ENCODE assay signal across 16 mouse cellular contexts in genomic region chr7:122347433-122347832, GRCm38 (mm10). TPM values are rescaled to one million over a fixed set of nuclear protein-coding genes. Genes with fewer than 3 reads are reported as not detected.
DNase-seq lines count a peak whose midpoint lies in the region; ATAC-seq and TF ChIP-seq lines count a peak whose summit lies in the region.
"Had no signal": no experiment of that assay in that cellular context is flagged by ENCODE, and none has a peak within 500 bp of the region (broad histone marks: within the 10 kb centered on the region; RNA-seq: fewer than 3 reads in every experiment).

No protein-coding gene starts in this region.

- H3K4me2 ChIP-seq in forebrain, embryonic 12.5 days, result no peak overlapping the region
- no peak overlapping the region for H3K4me2 ChIP-seq in midbrain, embryonic 13.5 days (replicated peaks)
- H3K4me2 ChIP-seq: hindbrain, embryonic 14.5 days; intestine, embryonic 15.5 days; liver, embryonic 15.5 days had no signal

- intact Hi-C loops in left cerebral cortex, adult 2 months (cut with DNase I), result no loop called here
- intact Hi-C loops in left cerebral cortex, postnatal 10 days (cut with DNase I), result no loop called here

- no peak overlapping the region for H3K27ac ChIP-seq in forebrain, embryonic 12.5 days
- no peak overlapping the region for H3K27ac ChIP-seq in forebrain, embryonic 10.5 days
- H3K27ac ChIP-seq in left cerebral cortex, adult 2 months, result peak overlapping the region; percentile 74
- H3K27ac ChIP-seq in midbrain, embryonic 13.5 days, result no peak overlapping the region
- H3K27ac ChIP-seq: hindbrain, embryonic 14.5 days; intestine, embryonic 15.5 days; liver, embryonic 15.5 days had no signal

- no peak for TF ChIP-seq CTCF in left cerebral cortex, adult 2 months (IDR thresholded peaks at IDR 0.05)

- H3K9me3 ChIP-seq in forebrain, embryonic 12.5 days, result no peaks in the 10 kb centered on the region
- no peaks in the 10 kb centered on the region for H3K9me3 ChIP-seq in forebrain, embryonic 10.5 days
- no peaks in the 10 kb centered on the region for H3K9me3 ChIP-seq in midbrain, embryonic 13.5 days
- H3K9me3 ChIP-seq: intestine, embryonic 15.5 days; liver, embryonic 15.5 days had no signal

- H3K4me1 ChIP-seq in forebrain, embryonic 12.5 days, result peaks cover 6% of the 10 kb centered on the region
- peaks cover 10% of the 10 kb centered on the region for H3K4me1 ChIP-seq in forebrain, embryonic 10.5 days
- H3K4me1 ChIP-seq in midbrain, embryonic 13.5 days (replicated peaks), result peaks cover 15% of the 10 kb centered on the region
- H3K4me1 ChIP-seq: intestine, embryonic 15.5 days; liver, embryonic 15.5 days had no signal

- H3K27me3 ChIP-seq in forebrain, embryonic 12.5 days, result no peaks in the 10 kb centered on the region
- no peaks in the 10 kb centered on the region for H3K27me3 ChIP-seq in forebrain, embryonic 10.5 days (ENCODE audit: poor library complexity, severe bottlenecking)
- H3K27me3 ChIP-seq in midbrain, embryonic 13.5 days, result no peaks in the 10 kb centered on the region
- H3K27me3 ChIP-seq: intestine, embryonic 15.5 days; liver, embryonic 15.5 days had no signal

- WGBS in forebrain, embryonic 12.5 days, result 88% methylated on average over 3 of the region's 3 CpGs
- 74% methylated on average over 3 of the region's 3 CpGs for WGBS in forebrain, embryonic 10.5 days
- 87% methylated on average over 3 of the region's 3 CpGs for WGBS in midbrain, embryonic 13.5 days

- no peaks in the 10 kb centered on the region for H3K36me3 ChIP-seq in forebrain, embryonic 12.5 days (replicated peaks)
- no peaks in the 10 kb centered on the region for H3K36me3 ChIP-seq in forebrain, embryonic 10.5 days (replicated peaks)
- H3K36me3 ChIP-seq in midbrain, embryonic 13.5 days, result no peaks in the 10 kb centered on the region
- H3K36me3 ChIP-seq: intestine, embryonic 15.5 days; liver, embryonic 15.5 days had no signal

- H3K4me3 ChIP-seq in forebrain, embryonic 12.5 days (replicated peaks), result no peak overlapping the region
- H3K4me3 ChIP-seq in forebrain, embryonic 10.5 days, result no peak overlapping the region
- no peak overlapping the region for H3K4me3 ChIP-seq in left cerebral cortex, adult 2 months
- H3K4me3 ChIP-seq in midbrain, embryonic 13.5 days (replicated peaks), result no peak overlapping the region
- H3K4me3 ChIP-seq: intestine, embryonic 15.5 days; liver, embryonic 15.5 days had no signal

- no peak for DNase-seq in forebrain, embryonic 10.5 days (ENCODE audit: extremely low spot score, low spot score)
- no peak for DNase-seq in left cerebral cortex, adult 2 months (ENCODE audit: extremely low spot score in 1 of 2, low spot score in 2 of 2)
- no peak for DNase-seq in left cerebral cortex, postnatal 10 days (ENCODE audit: extremely low spot score in 1 of 2, low spot score in 2 of 2)
- peak; percentile 79 for DNase-seq in A20 (ENCODE audit: low read depth, low spot score)
- no peak for DNase-seq in adrenal gland, postnatal 4 days (ENCODE audit: low spot score in 2 of 2)
- DNase-seq: cerebellum, adult 2 months; kidney, adult 9 months; kidney, postnatal 25 days; layer of hippocampus, adult 9-11 months; thymus, adult 18-20 months had no signal

- ATAC-seq in forebrain, embryonic 12.5 days (ENCODE audit: low FRiP score), result no peak
- peak; percentile 77 for ATAC-seq in megakaryocyte, adult 5-6 weeks (ENCODE audit: poor library complexity, severe bottlenecking)
- no peak for ATAC-seq in midbrain, embryonic 13.5 days
- ATAC-seq: intestine, embryonic 15.5 days had no signal

- 0 out of 2 replicates have a peak overlapping the region, but pooled peaks have one; percentile 17 for H3K9ac ChIP-seq in forebrain, embryonic 12.5 days
- no peak overlapping the region for H3K9ac ChIP-seq in midbrain, embryonic 13.5 days (replicated peaks)
- H3K9ac ChIP-seq: hindbrain, embryonic 14.5 days; intestine, embryonic 15.5 days; liver, embryonic 15.5 days had no signal

RNA-seq across cellular contexts. Expression of gene Prkcb, which starts 58.9 kb away (rescaled TPM):
- polyA plus RNA-seq in forebrain, embryonic 12.5 days (2016; fragmentation: Nextera tagmentation; extraction: Ambion mirVana), result 18.5 and 20.5 TPM in 2 replicates
- polyA plus RNA-seq in forebrain, embryonic 10.5 days (2016; fragmentation: Nextera tagmentation; extraction: Ambion mirVana), result 3.5 and 4.6 TPM in 2 replicates
- 100 to 1,000 TPM; 964 to 986 TPM for total RNA-seq in left cerebral cortex, adult 2 months (2021)
- total RNA-seq in left cerebral cortex, postnatal 10 days (2021), result 100 to 1,000 TPM; 792 to 820 TPM
- total RNA-seq in megakaryocyte, adult 5-6 weeks (2015), result 131 and 135 TPM in 2 replicates
- 85.9 and 96.3 TPM in 2 replicates for total RNA-seq in megakaryocyte, adult 5-6 weeks (2017)
- 10 to 100 TPM; 20.8 to 22.0 TPM for total RNA-seq in adrenal gland, postnatal 4 days (2021)
- polyA plus RNA-seq in midbrain, embryonic 13.5 days (2015; fragmentation: Nextera tagmentation; extraction: Ambion mirVana), result 44.8 and 46.4 TPM in 2 replicates

Comparison
In these comparisons a context has a peak if more than half of its experiments do, and no peak if none do; other contexts are left out.
1. RNA of gene Prkcb, which starts 58.9 kb away (total RNA-seq): 964 to 986 TPM in left cerebral cortex, adult 2 months and 792 to 820 TPM in left cerebral cortex, postnatal 10 days; 85.9 to 135 TPM in megakaryocyte, adult 5-6 weeks and 20.8 to 22.0 TPM in adrenal gland, postnatal 4 days; every median in the first group is over 4 times any median in the second.